Mouse (Mus musculus) heart, postnatal 0 days (tissue): ENCODE data around the gene Ankrd12.

Source experiments
- CTCF ChIP-seq: IDR thresholded peaks from 2 replicates; pipeline ENCODE4 v1.5.1; 2016; ENCODE audit warnings: antibody characterized with exemption, control low read depth, low read depth
- EP300 ChIP-seq: IDR thresholded peaks from 2 replicates; pipeline ENCODE4 v1.6.1; 2016; ENCODE audit warnings: antibody characterized with exemption, low read depth

GRCm38 (mm10) chr17:65930960-65931359, 145.9 kb downstream of the Ankrd12 start:
- no peak for TF ChIP-seq CTCF
- TF ChIP-seq EP300, result no peak
